Mouse (Mus musculus) embryonic stem cell, embryonic (primary cell): ENCODE measurements at regions not wholly inside any gene's neighbourhood (a gene's known extent, or its start where the extent isn't known, plus 50 kb on each side); places are given as distances from the start of the nearest gene placed in this dataset.

Experiments used
- CTCF ChIA-PET, 4 experiments: fragments of 300-600 bp in 2 of 4; fragments of 350-600 bp in 2 of 4; sonication (Branson Sonifier 250); formaldehyde crosslinking; loops; one replicate each; lab custom pipeline; 2022; ENCODE audit warnings: inconsistent platforms in 2 of 4; lab: Charles Lee
- POLR2A ChIA-PET, 4 experiments: fragments of 300-600 bp in 2 of 4; fragments of 350-600 bp in 2 of 4; sonication (Branson Sonifier 250); formaldehyde crosslinking; loops; one replicate each; lab custom pipeline; 2022; ENCODE audit warnings: antibody characterized with exemption in 4 of 4, inconsistent platforms in 1 of 4; lab: Charles Lee

DNA sequence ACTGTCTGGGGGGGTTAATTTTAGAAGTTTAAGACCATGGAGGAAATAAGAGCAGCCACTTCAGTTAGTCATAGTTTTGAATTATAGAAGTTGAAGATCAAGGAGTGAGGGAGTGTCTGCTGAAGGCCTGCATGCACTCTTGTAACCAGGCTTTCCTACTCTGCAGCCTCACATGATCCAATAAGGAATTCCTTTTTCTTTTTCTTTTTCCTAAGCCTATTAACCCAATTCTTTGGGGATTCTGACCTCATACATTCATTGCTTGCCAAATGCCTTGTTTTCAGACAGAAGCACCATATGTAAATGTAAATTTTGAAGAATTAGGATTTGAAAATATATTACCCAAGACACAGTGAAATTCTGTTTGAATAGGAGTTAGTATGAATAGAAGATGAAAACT is 685.9 kb upstream of the Rgs18 start:
- ChIA-PET POLR2A (no interaction called here), CTCF (no interaction called here)

- POLR2A ChIA-PET: no interaction called here
- CTCF ChIA-PET: interaction anchor here in 1 of 4 experiments (0.6 kb wide), 1 partner anchor 1579 kb away, joined by 3 read pairs; no protein-coding TSS in a partner anchor
Observed at GRCm38 (mm10) chr1:145455522-145455921, 680.3 kb upstream of the Rgs18 start.
